Mouse (Mus musculus) bone marrow macrophage, adult 2 months (primary cell): ENCODE data around the gene Spg20. TPM values are rescaled to one million over a fixed set of nuclear protein-coding genes. Genes with fewer than 3 reads are reported as not detected.

Experiments
- H3K27ac ChIP-seq: 2 replicates; pipeline ENCODE4 v1.5.1; 2012; ENCODE audit warnings: low read depth, low read length; ENCODE audit not compliant: insufficient read depth
- H3K4me1 ChIP-seq: 2 replicates; pipeline ENCODE4 v1.6.1; 2012; ENCODE audit warnings: low read length; ENCODE audit not compliant: control insufficient read depth, insufficient read depth
- H3K4me3 ChIP-seq: 2 replicates; pipeline ENCODE4 v1.5.1; 2012; ENCODE audit warnings: mild to moderate bottlenecking, low read length, moderate library complexity; ENCODE audit not compliant: insufficient read depth
- CTCF ChIP-seq: IDR thresholded peaks from 2 replicates; pipeline ENCODE4 v1.5.1; 2012; ENCODE audit warnings: low read depth, mild to moderate bottlenecking, low read length, moderate library complexity
- POLR2A ChIP-seq: IDR thresholded peaks from 2 replicates; pipeline ENCODE4 v1.6.1; 2012; ENCODE audit warnings: mild to moderate bottlenecking, low read depth, low read length, borderline replicate concordance
- polyA plus RNA-seq: library from polyadenylated mRNA; stranded (reverse); fragments of >200 nt; gene quantifications from 2 replicates; pipeline ENCODE4 v1.2.4, GENCODE M21; 2012; ENCODE audit not compliant: missing spikeins, insufficient read depth, insufficient read length

Gene Spg20
- polyA plus RNA-seq, 1 experiment, result 28.9 TPM

DNA sequence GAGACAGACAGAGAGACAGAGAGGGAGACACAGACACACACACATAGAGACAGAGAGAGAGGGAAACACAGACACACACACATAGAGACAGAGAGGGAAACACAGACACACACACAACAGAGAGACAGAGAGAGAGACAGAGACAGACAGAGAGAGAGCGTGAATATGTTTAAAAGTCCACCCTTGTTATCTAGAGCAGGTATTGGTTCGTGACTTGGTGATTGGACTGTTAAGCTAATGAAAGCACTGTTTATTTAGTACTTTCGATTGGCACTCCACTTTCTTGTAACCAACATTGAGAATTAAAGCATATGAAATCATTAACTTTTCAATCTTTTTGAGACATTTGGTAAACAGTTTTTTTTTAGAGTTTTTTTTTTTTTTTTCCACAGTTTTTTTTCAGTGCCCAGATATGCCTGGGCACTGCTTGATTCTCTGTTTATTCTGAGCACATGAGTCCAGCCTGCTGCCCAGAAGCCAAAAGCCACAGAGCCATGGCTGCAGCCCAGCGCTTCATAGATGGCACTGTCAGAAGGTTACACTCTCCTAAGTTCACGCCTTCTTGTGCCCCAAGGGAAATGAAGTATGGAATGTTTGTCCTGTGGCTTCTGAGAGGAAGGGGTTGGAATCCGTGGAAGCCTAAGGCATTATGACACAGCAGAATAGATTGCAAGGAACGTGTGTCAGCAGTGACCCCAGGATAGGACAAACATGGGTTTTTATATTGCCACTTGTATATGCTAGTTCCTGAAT, 2.6 kb downstream of the Spg20 start:
- peaks cover 24% of the 10 kb centered on the region for H3K4me1 ChIP-seq
- H3K27ac ChIP-seq, result no peak overlapping the region
- TF ChIP-seq CTCF (no peak), POLR2A (no peak)
- no peak overlapping the region for H3K4me3 ChIP-seq

GRCm38 (mm10) chr3:55115071-55115470, 3.2 kb downstream of the Spg20 start:
- H3K4me1 ChIP-seq, result peaks cover 26% of the 10 kb centered on the region
- no peak overlapping the region for H3K27ac ChIP-seq
- no peak overlapping the region for H3K4me3 ChIP-seq
- TF ChIP-seq POLR2A (no peak), CTCF (no peak)

GRCm38 (mm10) chr3:55115989-55116388, 4.1 kb downstream of the Spg20 start:
- H3K27ac ChIP-seq, result no peak overlapping the region
- peaks cover 26% of the 10 kb centered on the region for H3K4me1 ChIP-seq
- no peak for TF ChIP-seq CTCF
- TF ChIP-seq POLR2A, result no peak
- H3K4me3 ChIP-seq, result no peak overlapping the region

- Histone ChIP-seq H3K4me1 (peaks cover 35% of the 10 kb centered on the region), H3K4me3 (no peak overlapping the region), H3K27ac (no peak overlapping the region)
- TF ChIP-seq CTCF (no peak), POLR2A (no peak)
Measured at GRCm38 (mm10) chr3:55119275-55119898, 7.5 kb downstream of the Spg20 start.

DNA sequence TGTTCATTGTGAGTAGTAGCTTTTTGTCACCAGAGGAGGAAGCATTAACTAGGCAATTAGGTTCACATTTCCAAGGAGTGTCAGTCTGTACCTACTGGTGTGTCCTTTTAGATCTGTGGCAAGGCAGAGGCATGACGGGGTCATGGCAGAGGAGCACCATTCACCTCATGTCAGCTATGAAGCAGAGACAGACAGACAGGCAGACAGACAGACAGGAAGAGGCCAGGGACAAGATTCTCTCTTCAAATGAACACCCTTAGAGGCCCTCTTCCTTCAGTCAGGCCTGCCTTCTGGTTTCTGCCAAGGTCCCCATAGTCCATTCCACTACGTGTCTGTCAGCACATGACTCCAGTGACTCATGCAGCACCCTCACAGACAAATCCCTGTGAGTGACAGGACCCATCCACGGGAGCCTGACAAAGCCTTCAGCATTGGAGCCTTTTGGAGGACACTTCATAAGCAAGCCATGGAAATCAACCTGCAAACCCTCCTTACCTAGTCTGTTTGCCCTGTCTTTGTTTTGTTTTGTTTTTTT, 10.5 kb downstream of the Spg20 start:
- TF ChIP-seq POLR2A, result no peak
- TF ChIP-seq CTCF, result no peak
- Histone ChIP-seq H3K27ac (peak overlapping the region; percentile 84), H3K4me1 (peaks cover 29% of the 10 kb centered on the region), H3K4me3 (no peak overlapping the region)

DNA sequence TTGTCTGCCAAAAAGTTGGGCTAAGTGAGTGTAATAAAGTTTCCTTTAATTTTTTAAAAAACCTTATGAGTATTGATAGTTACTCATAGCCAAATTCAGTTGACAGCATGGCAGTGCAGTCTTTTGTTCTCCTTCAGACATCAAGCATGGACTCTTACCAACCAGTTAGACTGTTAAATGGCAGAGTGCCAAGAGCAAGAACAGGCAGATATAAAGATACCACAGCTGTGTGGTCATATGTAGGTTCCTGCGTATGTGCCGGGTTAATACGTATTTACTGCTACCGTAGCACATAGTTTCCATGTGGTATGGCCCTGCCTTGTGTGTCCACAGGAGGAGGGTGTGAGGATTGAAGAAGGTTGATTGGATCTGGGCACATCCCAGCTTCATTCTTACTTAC, 11.2 kb downstream of the Spg20 start:
- TF ChIP-seq POLR2A (no peak), CTCF (no peak)
- Histone ChIP-seq H3K4me3 (no peak overlapping the region), H3K4me1 (peaks cover 29% of the 10 kb centered on the region), H3K27ac (0 out of 2 replicates have a peak overlapping the region, but pooled peaks have one; percentile 84)

GRCm38 (mm10) chr3:55129181-55129692, 17.3 kb downstream of the Spg20 start:
- Histone ChIP-seq H3K4me3 (no peak overlapping the region), H3K4me1 (peaks cover 17% of the 10 kb centered on the region), H3K27ac (peak overlapping the region; percentile 89)
- TF ChIP-seq POLR2A (no peak), CTCF (no peak)

GRCm38 (mm10) chr3:55131576-55132233, 19.8 kb downstream of the Spg20 start:
- Histone ChIP-seq H3K4me3 (no peak overlapping the region), H3K27ac (no peak overlapping the region), H3K4me1 (peaks cover 17% of the 10 kb centered on the region)
- TF ChIP-seq POLR2A (no peak), CTCF (no peak)

GRCm38 (mm10) chr3:55137039-55137438, 25.1 kb downstream of the Spg20 start, which contains the start of gene Ccdc169:
Ccdc169 (plus strand) TSS chr3:55137339.
- TF ChIP-seq CTCF (no peak), POLR2A (no peak)
- Histone ChIP-seq H3K27ac (no peak within 1 kb of the TSS), H3K4me3 (no peak within 1 kb of the TSS), H3K4me1 (no peaks in the 10 kb centered on the region; the same call in 1 of the 2 replicates)

GRCm38 (mm10) chr3:55139837-55140236, 27.9 kb downstream of the Spg20 start:
- no peak overlapping the region for H3K27ac ChIP-seq
- TF ChIP-seq CTCF (no peak), POLR2A (no peak)
- no peak overlapping the region for H3K4me3 ChIP-seq
- no peaks in the 10 kb centered on the region for H3K4me1 ChIP-seq
